Mouse (Mus musculus): ENCODE measurements around the gene Pla2g3. TPM values are rescaled to one million over a fixed set of nuclear protein-coding genes. Genes with fewer than 3 reads are reported as not detected.

Gene Pla2g3
- polyA plus RNA-seq, 1 experiment = not detected

DNA sequence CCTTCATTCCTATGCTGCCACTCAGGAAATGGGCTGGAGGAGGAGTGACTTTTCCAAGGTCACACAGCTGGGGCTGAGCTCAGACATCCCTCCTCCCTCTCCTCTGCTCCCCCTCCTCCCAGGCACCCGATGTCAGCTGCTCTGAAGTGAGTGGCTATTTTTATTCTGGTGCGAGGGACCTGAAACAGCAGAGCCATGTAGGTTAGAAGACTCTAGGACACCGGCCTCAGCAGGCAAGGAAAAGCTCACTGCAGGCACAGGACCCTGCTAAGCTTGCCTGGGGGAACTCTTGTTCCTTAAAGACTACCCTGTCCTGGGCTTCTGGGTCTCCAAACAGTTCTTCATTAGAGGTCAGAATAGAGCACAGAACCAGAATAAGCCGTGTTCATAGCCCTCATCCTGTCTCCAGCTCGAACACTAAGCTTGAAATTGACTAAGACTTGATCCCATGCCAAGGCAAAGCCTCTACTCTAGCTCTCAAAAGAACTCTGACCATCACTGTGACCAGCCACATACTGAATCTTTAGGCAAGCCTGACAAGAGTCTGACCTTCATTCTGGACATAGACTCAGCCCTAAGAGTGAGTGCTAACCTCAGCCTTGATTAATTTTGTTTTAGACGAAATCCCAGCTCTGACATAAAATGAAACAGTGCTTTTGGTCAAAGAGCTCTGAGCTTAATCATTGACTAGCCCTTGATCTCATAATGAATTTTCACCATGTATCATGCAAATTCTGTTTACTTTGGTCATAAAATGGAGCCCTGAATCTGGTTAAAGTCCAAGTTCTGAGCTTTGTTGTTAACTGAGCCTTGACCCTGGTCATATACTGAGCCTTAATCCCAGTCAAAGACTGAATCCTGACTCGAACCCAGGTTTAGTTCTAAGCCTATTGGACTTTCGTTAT is 21.3 kb downstream of the Pla2g3 start:
- no peak overlapping the region for H3K4me3 ChIP-seq (ENCODE audit: insufficient read depth, low read length)
- TF ChIP-seq CTCF (IDR thresholded peaks at IDR 0.05; ENCODE audit: low read depth, low read length) (no peak), POLR2A (IDR thresholded peaks at IDR 0.05; ENCODE audit: borderline replicate concordance, low read depth, low read length) (no peak)
- no peak overlapping the region for H3K27ac ChIP-seq (ENCODE audit: insufficient read depth, low read depth, low read length)
- H3K4me1 ChIP-seq (ENCODE audit: control insufficient read depth, insufficient read depth, low read length) = peaks cover 10% of the 10 kb centered on the region

DNA sequence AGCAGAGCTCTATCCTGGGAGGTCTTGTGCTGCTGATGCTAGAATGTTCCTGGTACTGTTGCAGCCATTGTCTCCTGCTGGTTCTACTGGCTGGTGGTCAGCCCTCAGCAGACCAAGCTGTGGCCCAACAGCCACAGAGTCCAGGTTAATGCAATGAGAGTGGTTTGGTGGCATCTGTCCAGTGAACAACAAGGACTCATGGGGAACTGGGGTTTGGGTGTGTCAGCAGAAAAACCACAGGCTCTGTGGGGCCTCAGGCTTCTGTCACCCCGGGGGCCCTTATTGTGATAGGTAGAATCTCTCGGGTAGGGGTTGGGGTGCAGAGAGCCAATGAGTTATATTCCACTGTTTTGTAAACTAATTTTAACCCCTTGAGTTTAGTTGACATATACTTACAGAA is 22.2 kb downstream of the Pla2g3 start:
- TF ChIP-seq CTCF (IDR thresholded peaks at IDR 0.05; ENCODE audit: low read depth, low read length) (no peak), POLR2A (IDR thresholded peaks at IDR 0.05; ENCODE audit: borderline replicate concordance, low read depth, low read length) (no peak)
- Histone ChIP-seq H3K4me3 (ENCODE audit: insufficient read depth, low read length) (no peak overlapping the region), H3K27ac (ENCODE audit: insufficient read depth, low read depth, low read length) (no peak overlapping the region), H3K4me1 (ENCODE audit: control insufficient read depth, insufficient read depth, low read length) (peaks cover 8% of the 10 kb centered on the region)

DNA sequence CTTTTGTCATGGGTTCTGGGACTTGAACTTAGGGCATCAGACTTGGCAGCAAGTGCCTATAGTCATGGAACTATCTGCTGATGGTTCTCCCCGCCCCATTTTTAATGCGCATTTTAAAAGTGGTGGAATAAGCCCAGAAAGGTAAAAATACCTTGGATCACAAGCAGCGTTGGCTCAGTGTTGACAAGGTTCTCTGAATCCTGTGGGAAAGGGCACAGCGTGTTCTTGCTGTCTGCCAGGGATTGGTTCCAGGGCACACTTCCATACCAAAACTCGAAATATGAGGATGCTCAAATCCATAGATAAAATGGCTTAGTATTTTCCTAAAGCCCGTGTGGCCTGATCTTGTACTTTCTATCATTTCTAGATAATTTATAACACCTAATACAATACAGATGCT is 25.2 kb downstream of the Pla2g3 start:
- H3K27ac ChIP-seq (ENCODE audit: insufficient read depth, low read depth, low read length) = no peak overlapping the region
- TF ChIP-seq CTCF (IDR thresholded peaks at IDR 0.05; ENCODE audit: low read depth, low read length) (no peak), POLR2A (IDR thresholded peaks at IDR 0.05; ENCODE audit: borderline replicate concordance, low read depth, low read length) (no peak)
- no peak overlapping the region for H3K4me3 ChIP-seq (ENCODE audit: insufficient read depth, low read length)
- H3K4me1 ChIP-seq (ENCODE audit: control insufficient read depth, insufficient read depth, low read length) = peaks cover 8% of the 10 kb centered on the region

DNA sequence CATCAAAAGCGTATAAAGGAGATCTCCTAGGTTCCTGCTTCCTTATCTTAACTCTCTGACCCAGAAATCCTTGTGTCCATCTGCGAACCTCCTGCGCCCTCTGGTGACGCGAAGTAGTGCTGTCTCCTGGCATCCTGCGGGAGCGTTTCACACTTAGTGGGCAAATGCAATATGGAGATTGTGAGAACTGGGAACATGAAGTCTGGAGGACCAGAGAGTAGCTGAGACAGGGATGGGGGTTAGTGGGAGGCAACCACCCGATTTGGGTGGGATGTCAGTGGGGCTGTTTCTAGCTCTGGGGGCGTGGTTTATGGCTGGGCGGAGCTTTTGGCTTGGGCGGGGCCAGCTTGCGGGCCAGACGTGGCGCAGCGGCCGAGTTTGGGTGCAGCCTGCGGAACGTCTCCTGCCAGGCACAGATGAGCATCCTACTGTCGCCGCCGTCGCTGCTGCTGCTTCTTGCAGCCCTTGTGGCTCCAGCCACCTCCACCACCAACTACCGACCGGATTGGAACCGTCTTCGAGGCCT is 26.5 kb downstream of the Pla2g3 start, which contains the start of gene Selenom:
Gene Selenom (plus strand): TSS at position 156 of the 526 bp plus-strand sequence.
- Histone ChIP-seq H3K27ac (ENCODE audit: insufficient read depth, low read depth, low read length) (no peak within 1 kb of the TSS), H3K4me1 (ENCODE audit: control insufficient read depth, insufficient read depth, low read length) (peaks cover 8% of the 10 kb centered on the region), H3K4me3 (ENCODE audit: insufficient read depth, low read length) (peak within 1 kb of the TSS; percentile 75)
- TF ChIP-seq POLR2A (IDR thresholded peaks at IDR 0.05; ENCODE audit: borderline replicate concordance, low read depth, low read length) (no peak), CTCF (IDR thresholded peaks at IDR 0.05; ENCODE audit: low read depth, low read length) (peak; percentile 99)

DNA sequence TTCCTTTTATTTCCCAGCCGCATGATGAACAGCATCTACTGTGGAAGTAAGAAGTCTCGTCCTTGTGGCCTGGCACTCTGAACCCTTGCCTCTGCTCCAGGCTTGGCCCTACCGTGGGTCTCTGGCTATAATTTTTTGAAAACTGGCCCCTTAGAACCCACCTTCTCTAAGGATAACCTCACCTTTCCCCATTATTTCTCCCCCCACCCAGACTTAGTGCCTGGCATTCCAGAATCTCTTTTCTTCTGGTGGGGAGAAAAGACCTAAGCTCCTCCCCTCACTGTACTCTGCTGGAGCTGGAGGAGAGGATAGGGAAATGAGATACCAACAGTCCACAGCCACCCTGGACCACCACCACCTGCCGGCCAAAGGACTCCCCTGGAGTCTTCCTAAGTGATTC is 27.1 kb downstream of the Pla2g3 start:
- Histone ChIP-seq H3K4me1 (ENCODE audit: control insufficient read depth, insufficient read depth, low read length) (peaks cover 4% of the 10 kb centered on the region), H3K27ac (ENCODE audit: insufficient read depth, low read depth, low read length) (no peak overlapping the region), H3K4me3 (ENCODE audit: insufficient read depth, low read length) (peak overlapping the region; percentile 75)
- TF ChIP-seq CTCF (IDR thresholded peaks at IDR 0.05; ENCODE audit: low read depth, low read length) = no peak
- TF ChIP-seq POLR2A (IDR thresholded peaks at IDR 0.05; ENCODE audit: borderline replicate concordance, low read depth, low read length) = no peak

DNA sequence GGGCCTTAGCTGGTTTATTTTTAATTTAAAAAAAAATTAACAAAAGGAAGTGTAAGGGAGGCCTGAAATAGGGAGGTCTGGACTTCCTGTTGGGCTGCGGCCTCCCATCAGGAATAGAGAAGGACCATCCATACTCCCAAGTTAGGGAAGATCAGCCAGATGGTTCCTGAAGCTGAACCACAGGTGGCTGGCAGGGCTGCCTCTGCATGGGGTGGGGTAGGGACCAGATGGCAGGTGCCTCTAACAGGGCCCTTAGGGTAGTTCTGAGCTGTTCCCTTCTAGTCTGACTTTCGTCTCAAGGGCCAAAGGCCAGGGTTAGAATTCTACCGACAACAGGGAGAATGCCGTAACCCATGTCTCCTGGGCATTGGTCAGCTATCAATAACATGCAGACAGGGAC is 27.6 kb downstream of the Pla2g3 start:
- peaks cover 3% of the 10 kb centered on the region; the same call in 1 of the 2 replicates for H3K4me1 ChIP-seq (ENCODE audit: control insufficient read depth, insufficient read depth, low read length)
- H3K4me3 ChIP-seq (ENCODE audit: insufficient read depth, low read length) = no peak overlapping the region
- no peak for TF ChIP-seq CTCF (IDR thresholded peaks at IDR 0.05; ENCODE audit: low read depth, low read length)
- TF ChIP-seq POLR2A (IDR thresholded peaks at IDR 0.05; ENCODE audit: borderline replicate concordance, low read depth, low read length) = no peak
- H3K27ac ChIP-seq (ENCODE audit: insufficient read depth, low read depth, low read length) = no peak overlapping the region

DNA sequence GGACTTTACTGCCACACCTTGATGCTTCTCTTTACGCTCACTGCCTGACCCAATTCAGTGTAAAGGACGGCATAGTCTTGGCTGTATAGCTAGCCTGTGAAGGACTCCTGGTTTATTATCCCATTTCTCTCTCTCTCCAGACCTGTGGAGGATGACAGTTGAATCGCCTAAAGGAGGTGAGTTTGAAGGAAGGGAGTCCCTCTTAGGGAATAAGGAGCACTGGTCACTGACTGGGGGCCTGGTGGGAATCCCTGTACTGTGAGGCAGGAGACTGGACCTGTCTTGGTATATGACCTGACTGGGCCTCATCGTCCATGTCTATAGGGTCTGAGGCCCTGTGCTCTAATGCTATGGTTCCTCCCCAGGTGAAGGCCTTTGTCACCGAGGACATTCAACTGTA is 28.0 kb downstream of the Pla2g3 start:
- H3K4me1 ChIP-seq (ENCODE audit: control insufficient read depth, insufficient read depth, low read length) = peaks cover 3% of the 10 kb centered on the region; the same call in 1 of the 2 replicates
- no peak for TF ChIP-seq POLR2A (IDR thresholded peaks at IDR 0.05; ENCODE audit: borderline replicate concordance, low read depth, low read length)
- no peak for TF ChIP-seq CTCF (IDR thresholded peaks at IDR 0.05; ENCODE audit: low read depth, low read length)
- H3K4me3 ChIP-seq (ENCODE audit: insufficient read depth, low read length) = no peak overlapping the region
- H3K27ac ChIP-seq (ENCODE audit: insufficient read depth, low read depth, low read length) = no peak overlapping the region

DNA sequence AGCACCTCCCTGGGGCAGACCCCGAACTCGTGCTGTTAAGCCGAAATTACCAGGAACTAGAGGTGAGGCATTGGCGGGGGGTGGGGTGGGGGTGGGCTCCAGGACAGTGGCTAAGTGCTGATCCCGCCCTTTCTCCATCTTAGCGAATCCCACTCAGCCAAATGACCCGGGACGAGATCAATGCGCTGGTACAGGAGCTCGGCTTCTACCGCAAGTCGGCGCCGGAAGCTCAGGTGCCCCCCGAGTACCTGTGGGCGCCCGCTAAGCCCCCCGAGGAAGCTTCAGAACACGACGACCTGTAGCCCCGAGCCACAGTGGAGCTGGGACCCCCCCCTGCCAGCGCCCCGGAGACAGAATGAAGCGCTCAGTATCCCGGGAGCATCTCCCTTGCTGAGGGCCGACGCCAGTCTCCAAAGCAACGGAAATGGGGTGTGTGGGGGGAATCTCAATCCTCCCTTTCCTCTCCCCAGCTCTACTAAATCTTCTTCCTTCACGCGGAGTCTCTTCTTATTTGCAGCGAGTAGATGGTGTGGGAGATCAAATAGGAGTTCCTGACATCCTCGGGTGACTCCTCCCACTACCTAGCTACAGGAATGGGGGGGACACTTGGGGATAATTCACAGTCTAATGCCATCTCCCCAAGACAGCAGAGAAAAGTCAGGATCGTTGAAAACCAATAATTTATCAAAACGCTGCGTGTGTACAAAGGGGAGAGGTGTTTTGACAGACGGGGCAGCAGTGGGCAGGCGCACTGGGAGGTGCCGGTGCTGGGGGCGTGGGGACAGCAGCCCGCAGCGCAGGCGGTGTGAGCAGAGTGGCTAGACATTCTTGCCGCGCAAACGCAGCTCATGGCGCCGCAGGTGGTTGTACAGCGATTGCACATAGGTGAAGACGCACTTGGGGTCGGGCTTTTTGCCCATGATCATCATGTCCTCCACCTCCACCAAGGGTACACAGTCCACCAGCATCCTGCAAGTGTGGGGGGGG is 29.1 kb downstream of the Pla2g3 start:
- Histone ChIP-seq H3K4me1 (ENCODE audit: control insufficient read depth, insufficient read depth, low read length) (peaks cover 3% of the 10 kb centered on the region; the same call in 1 of the 2 replicates), H3K4me3 (ENCODE audit: insufficient read depth, low read length) (no peak overlapping the region), H3K27ac (ENCODE audit: insufficient read depth, low read depth, low read length) (no peak overlapping the region)
- TF ChIP-seq CTCF (IDR thresholded peaks at IDR 0.05; ENCODE audit: low read depth, low read length) = no peak
- no peak for TF ChIP-seq POLR2A (IDR thresholded peaks at IDR 0.05; ENCODE audit: borderline replicate concordance, low read depth, low read length)

All from bone marrow macrophage, adult 2 months (primary cell).